Mouse (Mus musculus) forebrain, embryonic 10.5 days (tissue): ENCODE measurements at regions not wholly inside any gene's neighbourhood (a gene's known extent, or its start where the extent isn't known, plus 50 kb on each side); places are given as distances from the start of the nearest gene placed in this dataset.

Source experiments
- DNase-seq: peaks from one replicate; pipeline ENCODE4 v3.0.0-alpha.2; 2017; ENCODE audit warnings: low spot score; ENCODE audit errors: extremely low spot score
- H3K27ac ChIP-seq: fragments of 300-500 bp; sonication (generic); 2 replicates; pipeline ENCODE4 v1.5.1; 2016; ENCODE audit warnings: mild to moderate bottlenecking
- H3K27me3 ChIP-seq: fragments of 300-500 bp; sonication (generic); 2 replicates; pipeline ENCODE4 v1.6.1; 2016; ENCODE audit warnings: mild to moderate bottlenecking; ENCODE audit not compliant: poor library complexity, severe bottlenecking
- H3K36me3 ChIP-seq: fragments of 300-500 bp; sonication (generic); replicated peaks from 2 replicates; pipeline ENCODE4 v1.6.1; 2016; ENCODE audit warnings: mild to moderate bottlenecking, moderate library complexity
- H3K4me1 ChIP-seq: fragments of 300-500 bp; sonication (generic); 2 replicates; pipeline ENCODE4 v1.6.1; 2016
- H3K4me3 ChIP-seq: fragments of 300-500 bp; sonication (generic); 2 replicates; pipeline ENCODE4 v1.5.1; 2016; ENCODE audit warnings: mild to moderate bottlenecking, moderate library complexity
- H3K9me3 ChIP-seq: fragments of 300-500 bp; sonication (generic); 2 replicates; pipeline ENCODE4 v1.6.1; 2016; ENCODE audit warnings: mild to moderate bottlenecking, moderate library complexity
- WGBS: fragments of 180-500 bp; shearing (Covaris S2); methylation state at CpG from one replicate; pipeline ENCODE4 v1.1.7; 2016; 5-methylcytosine and 5-hydroxymethylcytosine counted together

GRCm38 (mm10) chr2:162791374-162792098 is 130.6 kb upstream of the Ptprt start:
- Histone ChIP-seq H3K4me1 (0 out of 2 replicates have a peak, but pooled peaks cover 2% of the 10 kb centered on the region), H3K27ac (no peak overlapping the region), H3K36me3 (no peaks in the 10 kb centered on the region), H3K27me3 (no peaks in the 10 kb centered on the region), H3K9me3 (no peaks in the 10 kb centered on the region), H3K4me3 (no peak overlapping the region)
- no peak for DNase-seq
- 83% methylated on average over 12 of the region's 12 CpGs for WGBS

DNA sequence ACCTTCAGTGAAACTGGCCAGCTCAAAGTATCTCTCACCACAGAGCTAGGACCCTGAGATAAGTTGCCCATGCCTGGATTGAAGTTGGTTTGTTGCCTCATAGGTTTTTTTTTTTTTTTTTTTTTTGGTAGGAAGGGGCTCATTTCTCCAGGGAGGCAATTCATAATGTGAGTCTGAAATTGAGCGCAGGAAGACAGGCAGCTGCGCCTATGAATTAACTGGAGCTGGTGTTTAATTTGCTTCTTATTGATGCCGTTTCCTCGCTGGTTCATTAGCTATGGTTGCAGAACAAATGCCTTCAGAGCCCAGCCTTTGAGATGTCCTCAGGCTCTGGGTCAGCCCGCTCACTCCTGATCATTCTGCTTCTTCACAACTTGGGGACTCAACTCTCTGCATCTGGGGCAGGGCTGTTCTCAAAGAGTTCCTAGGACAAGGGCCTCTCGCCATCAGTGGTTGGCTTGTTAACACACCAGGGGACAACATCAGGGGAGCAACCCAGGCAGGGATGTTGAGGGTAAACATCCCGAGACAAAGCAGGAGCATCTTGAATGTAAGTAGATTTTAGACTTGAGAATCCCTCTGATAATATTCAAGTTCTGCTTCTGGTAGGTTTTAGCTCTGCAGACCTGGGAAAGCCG is 123.3 kb upstream of the Ptprt start:
- H3K27ac ChIP-seq: no peak overlapping the region
- no peak overlapping the region for H3K4me3 ChIP-seq
- no peaks in the 10 kb centered on the region for H3K27me3 ChIP-seq
- H3K9me3 ChIP-seq: no peaks in the 10 kb centered on the region
- no peaks in the 10 kb centered on the region for H3K36me3 ChIP-seq
- no peak for DNase-seq
- 77% methylated on average over 8 of the region's 8 CpGs for WGBS
- 0 out of 2 replicates have a peak, but pooled peaks cover 3% of the 10 kb centered on the region for H3K4me1 ChIP-seq

GRCm38 (mm10) chr2:162781599-162781998 is 120.7 kb upstream of the Ptprt start:
- no peak for DNase-seq
- H3K4me3 ChIP-seq: no peak overlapping the region
- no peak overlapping the region for H3K27ac ChIP-seq
- WGBS: 78% methylated on average over 6 of the region's 6 CpGs
- no peaks in the 10 kb centered on the region for H3K27me3 ChIP-seq
- no peaks in the 10 kb centered on the region for H3K9me3 ChIP-seq
- H3K4me1 ChIP-seq: 0 out of 2 replicates have a peak, but pooled peaks cover 3% of the 10 kb centered on the region
- no peaks in the 10 kb centered on the region for H3K36me3 ChIP-seq

DNA sequence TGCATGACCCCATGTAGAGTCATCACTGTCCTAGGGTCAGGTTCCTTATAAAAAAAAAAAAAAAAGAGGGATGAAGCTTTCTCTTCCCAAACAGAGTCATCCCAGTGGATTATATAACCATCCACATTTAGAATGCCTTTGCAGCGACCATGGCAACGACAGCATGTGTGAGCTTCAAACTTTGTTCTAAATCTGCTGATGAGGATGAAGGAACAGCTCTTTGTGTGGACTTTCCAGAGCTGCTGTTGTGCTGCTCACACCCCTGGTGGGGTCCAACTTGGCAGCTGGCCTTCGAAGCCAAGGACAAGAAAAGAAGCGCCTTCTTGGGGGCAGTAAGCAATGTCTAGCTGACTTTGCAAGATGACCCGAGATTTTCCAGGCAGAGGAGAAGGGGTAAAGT is 115.6 kb upstream of the Ptprt start:
- 88% methylated on average over 5 of the region's 5 CpGs for WGBS
- Histone ChIP-seq H3K4me1 (no peaks in the 10 kb centered on the region), H3K27me3 (no peaks in the 10 kb centered on the region), H3K9me3 (no peaks in the 10 kb centered on the region), H3K36me3 (no peaks in the 10 kb centered on the region), H3K4me3 (no peak overlapping the region), H3K27ac (no peak overlapping the region)
- no peak for DNase-seq

DNA sequence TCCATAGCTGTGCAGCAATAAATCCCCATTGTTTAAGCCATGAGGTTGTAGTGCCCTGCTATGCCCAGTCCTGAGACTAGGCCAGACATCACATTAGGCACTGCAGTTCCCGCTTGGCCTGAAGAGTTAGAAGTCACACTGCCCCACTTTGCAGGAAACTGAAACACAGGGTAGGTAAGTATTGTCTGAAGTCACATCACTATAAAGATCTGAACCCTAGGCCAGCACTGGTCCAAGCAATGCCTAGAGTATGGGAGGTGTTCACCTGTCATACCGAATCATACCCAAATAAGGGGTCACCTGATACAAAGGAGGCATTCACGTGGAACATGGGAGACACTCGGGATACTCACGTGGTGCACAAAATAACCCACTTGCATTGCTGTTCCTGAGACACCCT is 111.6 kb upstream of the Ptprt start:
- Histone ChIP-seq H3K4me1 (no peaks in the 10 kb centered on the region), H3K4me3 (no peak overlapping the region), H3K27me3 (no peaks in the 10 kb centered on the region), H3K27ac (no peak overlapping the region), H3K36me3 (no peaks in the 10 kb centered on the region), H3K9me3 (no peaks in the 10 kb centered on the region)
- WGBS: 92% methylated on average over 5 of the region's 5 CpGs
- no peak for DNase-seq

- WGBS: 84% methylated on average over 6 of the region's 6 CpGs
- Histone ChIP-seq H3K27me3 (no peaks in the 10 kb centered on the region), H3K4me1 (no peaks in the 10 kb centered on the region), H3K4me3 (no peak overlapping the region), H3K36me3 (no peaks in the 10 kb centered on the region), H3K9me3 (no peaks in the 10 kb centered on the region), H3K27ac (no peak overlapping the region)
- DNase-seq: no peak
Observed at GRCm38 (mm10) chr2:162769711-162770428, 108.9 kb upstream of the Ptprt start.

- Histone ChIP-seq H3K9me3 (no peaks in the 10 kb centered on the region), H3K4me1 (no peaks in the 10 kb centered on the region), H3K36me3 (no peaks in the 10 kb centered on the region), H3K27me3 (no peaks in the 10 kb centered on the region), H3K4me3 (no peak overlapping the region), H3K27ac (no peak overlapping the region)
- DNase-seq: no peak
- 91% methylated on average over 6 of the region's 6 CpGs for WGBS
Observed at GRCm38 (mm10) chr2:162764059-162764458, 103.1 kb upstream of the Ptprt start.

DNA sequence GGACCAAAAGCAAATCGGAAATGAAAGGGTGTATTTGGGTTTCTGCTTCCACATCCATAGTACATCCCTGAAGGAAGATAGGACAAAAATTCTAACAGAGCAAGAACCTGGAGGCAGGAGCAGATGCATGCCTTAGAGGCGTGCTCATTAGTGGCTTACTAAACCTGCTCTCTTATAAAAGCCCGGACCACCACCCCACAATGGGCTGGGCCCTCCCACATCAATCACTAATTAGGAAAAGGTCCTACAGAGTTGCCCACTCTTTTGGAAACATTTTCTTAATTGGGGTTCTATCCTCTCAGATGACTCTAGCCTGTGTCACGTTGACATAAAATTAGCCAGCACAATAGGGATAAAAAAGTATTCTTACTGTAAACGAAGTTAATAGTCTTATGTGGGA is 79.6 kb upstream of the Ptprt start:
- Histone ChIP-seq H3K27me3 (peaks cover 18% of the 10 kb centered on the region), H3K36me3 (no peaks in the 10 kb centered on the region), H3K4me3 (no peak overlapping the region), H3K4me1 (peaks cover 17% of the 10 kb centered on the region), H3K27ac (no peak overlapping the region), H3K9me3 (no peaks in the 10 kb centered on the region)
- WGBS: 48% methylated on average over 5 of the region's 5 CpGs
- DNase-seq: peak; percentile 21

GRCm38 (mm10) chr2:162735761-162736160 is 74.8 kb upstream of the Ptprt start:
- Histone ChIP-seq H3K9me3 (no peaks in the 10 kb centered on the region), H3K4me1 (peaks cover 11% of the 10 kb centered on the region), H3K27ac (no peak overlapping the region), H3K27me3 (no peaks in the 10 kb centered on the region), H3K4me3 (no peak overlapping the region), H3K36me3 (no peaks in the 10 kb centered on the region)
- WGBS: 70% methylated on average over 3 of the region's 3 CpGs
- DNase-seq: no peak

- Histone ChIP-seq H3K27ac (no peak overlapping the region), H3K9me3 (no peaks in the 10 kb centered on the region), H3K27me3 (no peaks in the 10 kb centered on the region), H3K4me1 (no peaks in the 10 kb centered on the region), H3K36me3 (no peaks in the 10 kb centered on the region), H3K4me3 (no peak overlapping the region)
- 91% methylated on average over 4 of the region's 4 CpGs for WGBS
- DNase-seq: no peak
Observed at GRCm38 (mm10) chr2:162734286-162734685, 73.3 kb upstream of the Ptprt start.

DNA sequence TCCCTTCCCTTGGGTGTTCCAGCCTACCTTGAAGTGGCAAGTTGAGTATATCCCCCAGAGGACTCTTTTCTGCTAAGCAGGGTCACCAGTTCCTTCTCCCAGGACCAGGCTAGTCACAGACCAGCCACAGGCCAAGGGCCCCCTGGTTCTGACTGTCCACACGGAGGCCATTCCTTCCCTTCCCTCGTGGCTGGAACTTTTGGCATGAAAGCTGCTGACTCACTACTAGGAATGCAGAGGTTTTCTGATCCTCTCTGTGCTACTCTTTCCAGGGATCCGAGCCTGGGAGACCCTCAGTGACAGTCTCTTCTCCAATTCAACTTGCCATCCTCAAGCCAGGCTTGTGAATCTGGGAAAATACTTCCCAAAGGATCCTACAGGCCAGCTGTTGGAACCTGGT is 59.1 kb upstream of the Ptprt start:
- Histone ChIP-seq H3K27me3 (no peaks in the 10 kb centered on the region), H3K27ac (no peak overlapping the region), H3K9me3 (no peaks in the 10 kb centered on the region), H3K4me1 (no peaks in the 10 kb centered on the region), H3K36me3 (no peaks in the 10 kb centered on the region), H3K4me3 (no peak overlapping the region)
- DNase-seq: no peak
- 69% methylated on average over 3 of the region's 3 CpGs for WGBS

DNA sequence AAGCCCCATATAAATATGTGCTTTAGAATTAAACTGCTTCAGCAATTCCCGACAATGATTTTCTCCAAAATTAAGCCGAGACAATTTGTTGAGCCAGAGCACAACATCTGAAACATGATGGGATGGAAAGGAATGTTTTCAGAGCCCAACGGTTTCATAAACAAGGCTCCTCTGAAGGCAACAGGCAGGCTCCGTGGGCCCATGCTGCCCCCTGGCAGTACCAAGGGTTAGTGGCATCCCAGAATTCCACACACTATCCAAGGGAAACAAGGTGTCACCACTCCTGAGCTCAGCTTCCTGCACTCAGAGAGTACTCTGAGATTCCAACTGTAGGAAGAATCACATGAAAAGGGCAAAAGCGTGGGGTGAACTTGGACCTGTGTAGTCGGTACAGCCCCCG is 57.5 kb upstream of the Ptprt start:
- no peak for DNase-seq
- Histone ChIP-seq H3K4me3 (no peak overlapping the region), H3K27ac (no peak overlapping the region), H3K4me1 (no peaks in the 10 kb centered on the region), H3K9me3 (no peaks in the 10 kb centered on the region), H3K27me3 (no peaks in the 10 kb centered on the region), H3K36me3 (no peaks in the 10 kb centered on the region)
- WGBS: 80% methylated on average over 7 of the region's 7 CpGs

GRCm38 (mm10) chr2:162714976-162715375 is 54.0 kb upstream of the Ptprt start:
- Histone ChIP-seq H3K27ac (no peak overlapping the region), H3K4me3 (no peak overlapping the region), H3K27me3 (no peaks in the 10 kb centered on the region), H3K4me1 (no peaks in the 10 kb centered on the region), H3K9me3 (no peaks in the 10 kb centered on the region), H3K36me3 (no peaks in the 10 kb centered on the region)
- no peak for DNase-seq
- WGBS: 88% methylated on average over 8 of the region's 8 CpGs
